In the genomic region with DNA sequence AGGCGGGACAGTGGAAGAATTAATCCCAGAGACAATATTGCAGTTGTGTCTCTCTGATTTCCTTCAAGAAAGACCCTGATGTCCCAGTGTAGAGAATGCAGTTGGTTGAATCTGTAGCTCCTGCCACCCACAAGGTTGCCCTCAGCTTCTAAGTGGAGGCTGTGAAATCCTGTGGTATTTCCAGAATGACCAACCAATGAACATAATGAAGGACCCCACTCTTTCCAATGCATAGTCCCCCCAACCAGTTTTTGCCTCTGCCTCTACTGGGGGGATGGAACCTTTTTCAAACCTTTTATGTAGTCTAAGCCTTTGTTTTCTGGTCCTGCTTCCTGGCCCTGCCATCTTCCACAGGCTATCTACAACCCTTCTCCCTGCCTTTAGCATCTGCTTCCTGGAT, we compare ENCODE assay signal across 34 mouse cellular contexts.
"Had no signal": no experiment of that assay in that cellular context is flagged by ENCODE, and none has a peak within 500 bp of the region (broad histone marks: within the 10 kb centered on the region; RNA-seq: fewer than 3 reads in every experiment).

No protein-coding gene starts in this region.

- H3K36me3 ChIP-seq: heart, embryonic 10.5 days; heart, embryonic 12.5 days; heart, embryonic 13.5 days; heart, embryonic 15.5 days; hindbrain, embryonic 10.5 days; hindbrain, embryonic 12.5 days; hindbrain, embryonic 13.5 days; hindbrain, embryonic 15.5 days; intestine, embryonic 15.5 days; kidney, embryonic 15.5 days had no signal

- H3K27me3 ChIP-seq: heart, embryonic 12.5 days; heart, embryonic 13.5 days; heart, embryonic 15.5 days; hindbrain, embryonic 12.5 days; hindbrain, embryonic 13.5 days; hindbrain, embryonic 15.5 days; intestine, embryonic 15.5 days; kidney, embryonic 15.5 days had no signal

- H3K27ac ChIP-seq: heart, embryonic 10.5 days; heart, embryonic 13.5 days; heart, embryonic 15.5 days; hindbrain, embryonic 10.5 days; hindbrain, embryonic 12.5 days; hindbrain, embryonic 13.5 days; hindbrain, embryonic 14.5 days; hindbrain, embryonic 15.5 days; hindbrain, postnatal 0 days; intestine, embryonic 15.5 days; kidney, embryonic 15.5 days; kidney, postnatal 0 days; layer of hippocampus, adult 2 months had no signal

- H3K4me3 ChIP-seq: heart, embryonic 10.5 days; heart, embryonic 12.5 days; heart, embryonic 13.5 days; heart, embryonic 15.5 days; hindbrain, embryonic 10.5 days; hindbrain, embryonic 12.5 days; hindbrain, embryonic 13.5 days; hindbrain, embryonic 15.5 days; intestine, embryonic 15.5 days; kidney, embryonic 15.5 days; layer of hippocampus, adult 2 months had no signal

- H3K4me1 ChIP-seq: intestine, embryonic 15.5 days; kidney, embryonic 15.5 days had no signal

- H3K9ac ChIP-seq: heart, embryonic 12.5 days; heart, embryonic 13.5 days; heart, embryonic 15.5 days; hindbrain, embryonic 12.5 days; hindbrain, embryonic 13.5 days; hindbrain, embryonic 14.5 days; hindbrain, embryonic 15.5 days; intestine, embryonic 15.5 days; kidney, embryonic 15.5 days had no signal

- H3K9me3 ChIP-seq: heart, embryonic 10.5 days; heart, embryonic 12.5 days; heart, embryonic 13.5 days; heart, embryonic 15.5 days; hindbrain, embryonic 10.5 days; hindbrain, embryonic 12.5 days; hindbrain, embryonic 13.5 days; hindbrain, embryonic 15.5 days; intestine, embryonic 15.5 days; kidney, embryonic 15.5 days had no signal

- H3K4me2 ChIP-seq: heart, embryonic 11.5 days; heart, embryonic 12.5 days; heart, embryonic 13.5 days; heart, embryonic 15.5 days; hindbrain, embryonic 12.5 days; hindbrain, embryonic 13.5 days; hindbrain, embryonic 14.5 days; hindbrain, embryonic 15.5 days; intestine, embryonic 15.5 days; kidney, embryonic 15.5 days had no signal

- DNase-seq: heart, postnatal 10 days; heart, postnatal 36 days; heart, postnatal 4 days; kidney, adult 11 months; kidney, adult 18-20 months; kidney, adult 2 months; kidney, adult 8-10 months; kidney, adult 9 months; kidney, postnatal 10 days; kidney, postnatal 14 days; kidney, postnatal 25 days; kidney, postnatal 36 days; kidney, postnatal 4 days; layer of hippocampus, adult 9-11 months; layer of hippocampus, postnatal 36 days had no signal

- ATAC-seq: hindbrain, embryonic 16.5 days; hindbrain, postnatal 0 days; inflammation-experienced regulatory T-cells, adult 6 months; intestine, embryonic 15.5 days; intestine, embryonic 16.5 days; intestine, postnatal 0 days had no signal
